Mouse (Mus musculus): ENCODE measurements around the gene Pou4f1. TPM values are rescaled to one million over a fixed set of nuclear protein-coding genes. Genes with fewer than 3 reads are reported as not detected.

Gene Pou4f1
- polyA plus RNA-seq, 1 experiment, result 0.04 TPM

DNA sequence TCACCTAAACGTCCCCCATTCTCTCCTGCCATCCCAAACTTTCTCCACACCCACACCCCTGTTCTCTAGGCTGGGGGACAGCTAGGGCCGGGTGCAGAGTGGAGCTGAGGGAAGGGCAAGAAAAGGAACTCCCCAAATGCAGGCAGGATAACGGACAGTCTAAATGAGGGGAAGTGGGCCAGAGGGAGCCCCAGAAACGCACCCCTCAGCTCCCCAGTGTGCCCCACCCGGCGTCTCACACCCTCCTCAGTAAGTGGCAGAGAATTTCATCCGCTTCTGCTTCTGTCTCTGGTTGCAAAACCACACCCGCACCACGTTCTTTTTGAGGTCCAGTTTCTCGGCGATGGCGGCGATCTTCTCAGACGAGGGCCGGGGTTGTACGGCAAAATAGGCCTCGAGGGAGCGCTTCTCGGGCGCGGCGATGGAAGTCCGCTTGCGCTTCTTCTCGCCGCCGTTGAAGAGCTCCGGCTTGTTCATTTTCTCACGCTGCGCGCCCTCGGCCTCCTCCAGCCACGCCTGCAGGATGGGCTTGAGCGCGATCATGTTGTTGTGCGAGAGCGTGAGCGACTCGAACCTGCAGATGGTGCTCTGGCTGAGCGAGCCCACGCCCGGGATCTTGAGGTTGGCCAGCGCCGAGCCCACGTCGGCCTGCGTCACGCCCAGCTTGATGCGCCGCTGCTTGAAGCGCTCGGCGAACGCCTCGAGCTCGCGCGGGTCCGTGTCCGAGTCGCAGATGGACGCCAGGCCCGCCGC is 2.1 kb downstream of the Pou4f1 start:
- Histone ChIP-seq H3K4me1 (ENCODE audit: control insufficient read depth, insufficient read depth, low read length) (no peaks in the 10 kb centered on the region), H3K27ac (ENCODE audit: insufficient read depth, low read length) (no peak overlapping the region), H3K4me3 (ENCODE audit: insufficient read depth, low read length) (no peak overlapping the region)
- TF ChIP-seq CTCF (IDR thresholded peaks at IDR 0.05; ENCODE audit: extremely low read depth, insufficient read depth, low read length) (no peak), POLR2A (IDR thresholded peaks at IDR 0.05; ENCODE audit: extremely low read depth, insufficient read depth, low read length) (no peak)

DNA sequence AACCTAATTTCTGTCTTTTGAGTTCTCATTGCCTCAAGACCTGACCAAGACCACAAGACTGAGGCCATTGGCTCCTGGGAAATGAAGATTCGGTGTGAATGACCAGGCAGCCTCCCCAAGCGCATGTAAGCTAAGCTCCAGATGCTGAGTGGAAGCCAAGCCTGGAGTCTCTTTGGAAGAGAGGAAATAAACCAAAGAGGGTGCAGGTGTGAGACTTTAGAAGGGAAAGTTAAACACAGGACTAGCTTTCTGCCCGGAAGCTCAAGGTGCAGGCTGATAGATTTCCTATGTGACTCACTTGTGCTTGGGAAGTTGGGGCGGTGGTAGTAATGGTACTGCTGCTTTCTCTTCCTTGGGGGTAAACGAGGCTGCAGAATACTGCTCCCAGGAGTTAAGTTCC is 3.0 kb downstream of the Pou4f1 start:
- no peaks in the 10 kb centered on the region for H3K4me1 ChIP-seq (ENCODE audit: control insufficient read depth, insufficient read depth, low read length)
- no peak overlapping the region for H3K27ac ChIP-seq (ENCODE audit: insufficient read depth, low read length)
- TF ChIP-seq POLR2A (IDR thresholded peaks at IDR 0.05; ENCODE audit: extremely low read depth, insufficient read depth, low read length) (no peak), CTCF (IDR thresholded peaks at IDR 0.05; ENCODE audit: extremely low read depth, insufficient read depth, low read length) (no peak)
- no peak overlapping the region for H3K4me3 ChIP-seq (ENCODE audit: insufficient read depth, low read length)

DNA sequence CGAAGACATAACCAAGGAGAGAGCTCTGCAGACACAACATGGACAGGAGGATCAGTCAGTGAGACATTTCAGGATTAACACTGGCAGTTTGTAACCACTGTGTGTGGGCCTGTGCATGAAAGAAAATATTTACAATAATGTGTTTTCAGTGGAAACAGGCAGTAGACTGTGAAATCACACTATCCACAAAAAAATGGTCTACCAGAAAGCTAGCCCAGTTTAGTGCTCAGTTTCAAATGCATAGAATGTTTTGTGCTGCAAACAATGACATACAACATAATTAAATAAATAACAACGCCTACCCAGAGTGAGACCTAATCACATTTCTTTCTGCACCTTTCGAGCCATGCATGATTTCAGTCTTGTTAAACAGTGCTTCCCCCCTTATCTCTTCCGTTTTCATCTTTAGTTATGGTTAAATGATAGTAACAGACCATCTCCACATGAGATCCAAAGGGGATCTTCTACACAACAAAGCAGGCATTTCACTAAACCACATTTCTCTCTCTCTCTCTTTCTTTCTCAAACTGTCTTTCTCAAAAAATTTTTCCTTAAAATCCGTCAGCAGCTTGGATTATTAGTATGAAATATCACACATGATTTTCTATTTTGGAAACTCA is 4.1 kb downstream of the Pou4f1 start:
- Histone ChIP-seq H3K27ac (ENCODE audit: insufficient read depth, low read length) (no peak overlapping the region), H3K4me1 (ENCODE audit: control insufficient read depth, insufficient read depth, low read length) (no peaks in the 10 kb centered on the region), H3K4me3 (ENCODE audit: insufficient read depth, low read length) (no peak overlapping the region)
- TF ChIP-seq POLR2A (IDR thresholded peaks at IDR 0.05; ENCODE audit: extremely low read depth, insufficient read depth, low read length) (no peak), CTCF (IDR thresholded peaks at IDR 0.05; ENCODE audit: extremely low read depth, insufficient read depth, low read length) (no peak)

DNA sequence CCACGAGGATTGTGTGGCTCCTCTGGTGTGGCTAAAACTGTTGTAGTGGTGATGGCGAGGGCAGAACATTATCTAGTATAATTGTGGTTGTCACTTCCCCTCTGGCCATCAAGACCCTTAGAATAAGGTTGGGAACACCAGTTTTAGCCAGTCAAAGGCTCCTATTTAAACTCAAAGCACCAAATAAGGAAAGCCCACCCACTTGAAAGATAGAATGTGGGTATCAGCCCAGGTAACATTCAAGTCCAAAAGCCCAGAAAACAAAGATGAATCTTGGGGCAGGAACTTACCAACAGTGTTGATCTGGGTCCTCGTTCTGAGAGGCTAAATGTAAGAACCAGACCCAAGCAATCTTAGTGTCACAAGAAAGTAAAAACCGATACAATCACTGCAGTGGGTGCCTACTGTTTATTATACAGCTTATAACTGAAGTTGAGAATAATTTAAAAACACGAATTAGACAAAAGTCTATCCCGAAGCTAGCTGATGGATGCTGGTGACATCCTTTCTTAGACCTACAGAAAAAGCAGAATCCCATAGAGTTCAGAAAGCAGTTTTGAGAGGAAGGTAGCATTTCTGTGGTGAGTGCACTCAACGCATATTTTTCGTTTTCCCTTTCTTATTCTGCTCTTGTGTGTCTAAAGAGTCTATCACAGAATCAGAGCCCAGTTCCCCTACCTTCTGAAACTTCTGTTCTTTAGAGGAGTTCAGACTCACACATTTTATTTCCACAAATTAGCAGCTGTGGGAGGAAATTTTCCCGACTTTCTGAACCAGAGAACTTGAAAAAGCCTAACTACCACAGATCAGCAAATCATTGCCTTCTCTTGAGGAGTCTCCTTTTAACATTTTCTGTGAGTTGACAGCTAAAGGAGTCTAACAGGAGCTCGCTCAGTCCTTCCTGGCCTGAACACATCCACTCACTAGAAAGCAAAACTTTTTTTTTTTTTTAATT is 6.2 kb downstream of the Pou4f1 start:
- TF ChIP-seq CTCF (IDR thresholded peaks at IDR 0.05; ENCODE audit: extremely low read depth, insufficient read depth, low read length) (no peak), POLR2A (IDR thresholded peaks at IDR 0.05; ENCODE audit: extremely low read depth, insufficient read depth, low read length) (no peak)
- Histone ChIP-seq H3K27ac (ENCODE audit: insufficient read depth, low read length) (no peak overlapping the region), H3K4me1 (ENCODE audit: control insufficient read depth, insufficient read depth, low read length) (no peaks in the 10 kb centered on the region), H3K4me3 (ENCODE audit: insufficient read depth, low read length) (no peak overlapping the region)

DNA sequence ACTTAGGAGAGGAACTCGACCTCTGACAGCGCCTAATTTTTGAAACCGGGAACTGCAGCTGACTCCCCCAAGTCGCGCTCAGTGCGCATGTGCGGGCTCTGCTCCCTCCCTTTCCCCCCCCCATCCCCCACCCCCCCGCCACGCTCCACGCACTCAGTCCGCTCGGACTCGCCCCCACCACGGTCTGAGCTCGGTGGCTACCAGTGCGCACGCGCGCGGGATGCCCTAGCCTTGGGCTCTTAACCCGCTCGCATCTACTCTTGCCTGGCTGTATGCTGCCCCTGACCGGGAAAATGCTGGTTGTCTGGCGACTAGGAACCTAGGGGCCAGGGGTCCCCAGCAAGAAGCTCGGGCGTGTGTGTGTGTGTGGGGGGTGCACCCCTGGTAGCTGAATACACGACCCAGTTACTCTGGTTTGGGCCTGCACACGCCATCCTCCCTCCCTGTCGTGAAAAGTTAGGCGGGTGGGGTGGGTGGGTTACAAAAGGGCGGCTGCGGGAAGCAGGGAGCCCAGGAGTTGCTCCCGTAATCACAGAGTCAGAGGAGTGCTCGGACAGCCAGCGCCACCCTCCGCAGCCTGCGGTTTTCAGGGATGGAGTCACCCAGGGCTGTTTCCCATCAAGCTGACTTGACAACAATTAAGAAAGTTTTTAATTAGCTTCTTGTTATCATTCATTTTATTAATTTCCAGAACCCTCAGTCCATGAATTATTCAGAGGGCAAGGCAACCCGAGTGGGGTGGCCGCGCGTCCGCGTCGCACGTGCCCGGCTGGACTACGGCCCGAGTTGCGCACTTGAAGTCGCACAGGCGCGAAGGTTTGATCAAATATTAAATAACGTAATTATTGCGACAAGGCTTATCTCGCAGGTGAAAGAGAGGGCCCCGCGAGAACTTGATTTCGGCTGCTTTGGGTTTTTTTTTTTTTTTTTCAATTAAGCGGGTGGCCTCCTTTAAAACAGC is 7.2 kb downstream of the Pou4f1 start:
- no peak overlapping the region for H3K27ac ChIP-seq (ENCODE audit: insufficient read depth, low read length)
- H3K4me1 ChIP-seq (ENCODE audit: control insufficient read depth, insufficient read depth, low read length), result no peaks in the 10 kb centered on the region
- TF ChIP-seq CTCF (IDR thresholded peaks at IDR 0.05; ENCODE audit: extremely low read depth, insufficient read depth, low read length) (no peak), POLR2A (IDR thresholded peaks at IDR 0.05; ENCODE audit: extremely low read depth, insufficient read depth, low read length) (no peak)
- H3K4me3 ChIP-seq (ENCODE audit: insufficient read depth, low read length), result no peak overlapping the region

DNA sequence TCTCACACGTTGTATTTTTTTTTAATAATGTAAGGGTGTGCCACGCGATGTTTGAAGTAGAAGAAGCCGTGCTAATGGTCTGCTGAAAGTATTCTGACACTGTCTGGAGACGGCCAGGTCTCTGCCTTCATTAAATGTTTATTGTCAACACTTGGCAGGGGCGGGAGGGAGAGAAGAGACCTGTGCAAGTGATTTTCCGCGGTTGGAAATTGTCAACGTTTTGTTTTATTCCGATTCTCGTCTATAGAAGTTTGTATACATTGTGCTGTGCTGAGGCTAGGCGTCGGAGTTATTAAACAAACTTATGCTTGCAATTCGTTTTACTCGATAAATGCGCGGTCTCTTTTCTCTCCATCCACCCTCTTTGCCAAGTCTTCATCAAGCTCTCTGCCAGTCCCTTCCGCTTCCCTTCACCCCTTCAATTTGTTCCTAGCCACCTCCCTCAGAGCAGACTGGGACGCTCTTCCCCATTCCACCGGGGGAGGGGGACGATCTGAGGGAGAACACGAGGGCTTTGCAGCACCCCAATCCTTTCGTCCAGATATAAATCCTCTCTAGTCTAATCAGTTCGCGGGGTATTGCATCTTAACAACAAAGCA is 8.2 kb downstream of the Pou4f1 start:
- no peaks in the 10 kb centered on the region for H3K4me1 ChIP-seq (ENCODE audit: control insufficient read depth, insufficient read depth, low read length)
- H3K27ac ChIP-seq (ENCODE audit: insufficient read depth, low read length), result no peak overlapping the region
- TF ChIP-seq POLR2A (IDR thresholded peaks at IDR 0.05; ENCODE audit: extremely low read depth, insufficient read depth, low read length) (no peak), CTCF (IDR thresholded peaks at IDR 0.05; ENCODE audit: extremely low read depth, insufficient read depth, low read length) (no peak)
- no peak overlapping the region for H3K4me3 ChIP-seq (ENCODE audit: insufficient read depth, low read length)

DNA sequence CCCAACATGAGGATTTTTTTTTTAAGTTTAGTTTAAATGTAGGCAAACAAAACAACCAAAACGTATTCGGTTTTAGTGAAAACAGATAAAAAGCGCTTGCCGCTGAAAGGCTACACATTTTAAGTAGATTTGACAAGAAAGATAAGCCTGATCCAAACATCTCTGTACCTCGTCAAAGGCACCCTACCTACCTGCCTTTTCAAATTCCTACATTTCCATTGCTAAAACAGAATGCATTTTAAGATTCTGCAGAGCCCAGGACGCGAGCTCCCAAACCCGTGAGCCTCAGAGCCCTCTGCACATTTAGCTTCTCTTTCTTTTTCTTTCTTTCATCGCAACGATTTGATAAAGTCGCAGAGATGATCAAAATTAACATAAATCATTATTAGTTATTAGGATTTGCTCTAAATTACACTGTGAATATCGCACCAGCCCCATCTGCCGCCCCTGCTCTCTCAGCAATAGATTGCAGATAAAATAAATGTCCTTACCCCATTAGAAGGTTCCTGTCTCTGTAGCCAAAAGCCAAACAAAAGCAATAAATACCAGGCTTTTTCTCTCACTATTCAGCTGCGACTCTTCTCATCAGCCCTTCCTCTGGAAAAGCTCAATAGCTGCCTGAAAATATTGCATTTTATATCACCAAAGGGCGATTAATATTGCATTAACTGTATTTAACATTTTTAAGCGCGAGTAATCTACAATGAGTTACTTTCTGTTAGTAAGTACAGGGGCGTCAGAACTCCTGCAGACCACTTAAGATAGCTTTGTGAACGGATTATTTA is 8.9 kb downstream of the Pou4f1 start:
- Histone ChIP-seq H3K4me3 (ENCODE audit: insufficient read depth, low read length) (no peak overlapping the region), H3K4me1 (ENCODE audit: control insufficient read depth, insufficient read depth, low read length) (no peaks in the 10 kb centered on the region), H3K27ac (ENCODE audit: insufficient read depth, low read length) (no peak overlapping the region)
- no peak for TF ChIP-seq CTCF (IDR thresholded peaks at IDR 0.05; ENCODE audit: extremely low read depth, insufficient read depth, low read length)
- no peak for TF ChIP-seq POLR2A (IDR thresholded peaks at IDR 0.05; ENCODE audit: extremely low read depth, insufficient read depth, low read length)
